Mouse (Mus musculus) E14TG2a.4 (cell line): Measurements from ENCODE around the gene Fzd10.

Source experiments
- CTCF ChIP-seq: conservative IDR thresholded peaks from 2 replicates; pipeline ENCODE4 v1.5.1; 2014; ENCODE audit warnings: low read length
- NANOG ChIP-seq: IDR thresholded peaks from 2 replicates; pipeline ENCODE4 v1.6.1; 2014; ENCODE audit warnings: borderline replicate concordance, low read length, mixed read lengths
- POU5F1 ChIP-seq: IDR thresholded peaks from 2 replicates; pipeline ENCODE4 v1.6.1; 2014; ENCODE audit warnings: low read length, borderline replicate concordance

DNA sequence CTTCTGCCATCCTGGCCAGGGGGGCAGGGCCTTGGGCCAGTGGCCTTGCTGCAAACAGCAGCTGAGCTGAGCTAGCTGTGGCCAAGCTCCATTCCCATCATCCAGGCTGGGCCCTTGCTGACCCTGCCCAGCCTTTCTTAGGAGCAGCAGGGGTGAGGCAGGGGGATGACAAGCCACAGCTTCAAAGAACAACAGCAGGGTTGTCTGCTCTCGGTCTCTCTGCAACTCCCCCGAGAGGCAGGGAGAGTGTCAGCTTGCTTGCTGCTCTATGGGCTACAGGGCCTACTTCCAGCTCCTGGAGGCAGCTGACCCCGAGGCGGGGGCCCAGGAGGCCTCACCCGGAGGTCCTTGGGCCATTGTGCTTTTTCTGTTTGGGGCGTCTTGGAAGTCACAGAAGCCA is 33.3 kb upstream of the Fzd10 start:
- no peak for TF ChIP-seq CTCF
- TF ChIP-seq POU5F1 = no peak
- no peak for TF ChIP-seq NANOG
